Mouse (Mus musculus) embryonic fibroblast, embryonic 13.5 days (primary cell): ENCODE results near the gene Slc23a4.

Source experiments
- CTCF ChIP-seq: IDR thresholded peaks from 2 replicates; pipeline ENCODE4 v1.5.1; 2011; ENCODE audit warnings: mild to moderate bottlenecking, control low read depth, low read length, moderate library complexity, borderline replicate concordance; ENCODE audit not compliant: insufficient read depth
- POLR2A ChIP-seq: IDR thresholded peaks from 2 replicates; pipeline ENCODE4 v1.6.1; 2011; ENCODE audit warnings: low read depth, mild to moderate bottlenecking, control low read depth, low read length, moderate library complexity

- TF ChIP-seq POLR2A (no peak), CTCF (no peak)
Measured at GRCm38 (mm10) chr6:35016624-35017023, 28.4 kb upstream of the Slc23a4 start.
